ENCODE assay signal across 8 mouse cellular contexts in the genomic region with DNA sequence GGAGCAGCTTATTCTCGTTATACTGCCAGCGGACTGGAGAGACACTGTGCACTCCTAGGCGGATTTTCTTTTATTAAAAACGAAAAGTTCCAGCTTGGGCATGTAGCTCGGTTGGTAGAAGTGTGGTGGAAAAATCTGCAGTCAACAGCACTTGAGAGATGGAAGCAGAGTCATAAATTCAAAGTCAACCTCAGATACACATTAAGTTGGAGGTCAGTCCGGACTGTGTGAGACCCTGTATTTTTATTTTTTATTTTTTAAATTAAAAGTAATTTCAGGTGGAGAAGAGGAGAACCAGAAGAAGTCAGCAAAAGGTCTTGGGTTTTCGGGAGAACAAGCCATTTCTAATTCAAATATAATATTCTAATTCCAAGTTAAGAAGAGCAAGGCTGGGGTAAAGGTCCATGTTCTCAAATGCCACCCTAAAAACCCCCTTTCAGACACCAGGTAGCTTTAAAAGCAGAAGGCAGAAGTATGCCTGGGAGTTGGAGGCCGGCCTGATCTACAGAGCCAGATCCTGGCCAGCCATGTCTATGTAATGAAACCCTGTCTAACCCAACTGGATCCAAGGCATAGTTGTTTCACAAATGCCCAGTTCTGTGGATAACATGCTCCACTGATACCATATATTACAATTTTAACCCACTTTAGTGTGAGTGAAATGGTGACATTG. TPM values are rescaled to one million over a fixed set of nuclear protein-coding genes. Genes with fewer than 3 reads are reported as not detected.
DNase-seq lines count a peak whose midpoint lies in the region; ATAC-seq and TF ChIP-seq lines count a peak whose summit lies in the region.

No protein-coding gene starts in this region.

- H3K27me3 ChIP-seq in kidney, postnatal 0 days (ENCODE audit: insufficient read depth, low read length): no peaks in the 10 kb centered on the region
- no peaks in the 10 kb centered on the region; the same call in 1 of the 2 replicates for H3K27me3 ChIP-seq in hindbrain, embryonic 16.5 days (replicated peaks; ENCODE audit: control insufficient read depth, insufficient read depth, low read length)
- no peaks in the 10 kb centered on the region for H3K27me3 ChIP-seq in midbrain, postnatal 0 days (ENCODE audit: insufficient read depth, low read length)

- no peaks in the 10 kb centered on the region for H3K36me3 ChIP-seq in kidney, postnatal 0 days (ENCODE audit: insufficient read depth, low read length)
- H3K36me3 ChIP-seq in hindbrain, embryonic 16.5 days (ENCODE audit: control insufficient read depth, insufficient read depth, low read length): no peaks in the 10 kb centered on the region
- H3K36me3 ChIP-seq in midbrain, postnatal 0 days (ENCODE audit: insufficient read depth, low read length): no peaks in the 10 kb centered on the region

- no peak; the same call in 1 of the 2 replicates for ATAC-seq in kidney, postnatal 0 days (replicated peaks; ENCODE audit: low FRiP score, low read depth)
- ATAC-seq in hindbrain, embryonic 16.5 days: no peak; the same call in 1 of the 2 replicates
- peak; percentile 35 for ATAC-seq in midbrain, postnatal 0 days (ENCODE audit: low FRiP score)

- peak overlapping the region; percentile 79 for H3K9ac ChIP-seq in kidney, postnatal 0 days (ENCODE audit: low read depth, low read length)
- peak overlapping the region; percentile 86 for H3K9ac ChIP-seq in hindbrain, embryonic 16.5 days (ENCODE audit: low read depth, low read length)
- no peak overlapping the region for H3K9ac ChIP-seq in midbrain, postnatal 0 days (replicated peaks; ENCODE audit: low read length, poor library complexity, severe bottlenecking)

- peak overlapping the region; percentile 89 for H3K27ac ChIP-seq in kidney, postnatal 0 days
- H3K27ac ChIP-seq in cortical plate, adult 2 months (ENCODE audit: insufficient read depth, low read length): no peak overlapping the region
- peak overlapping the region; percentile 95 for H3K27ac ChIP-seq in hindbrain, embryonic 16.5 days (ENCODE audit: low read depth, low read length)
- peak overlapping the region; percentile 63; the same call in 1 of the 2 replicates for H3K27ac ChIP-seq in midbrain, postnatal 0 days (ENCODE audit: low read depth, low read length)

- H3K4me1 ChIP-seq in kidney, postnatal 0 days (replicated peaks; ENCODE audit: insufficient read depth, low read length): peaks cover 7% of the 10 kb centered on the region
- peaks cover 3% of the 10 kb centered on the region for H3K4me1 ChIP-seq in cortical plate, adult 2 months (ENCODE audit: control insufficient read depth, insufficient read depth, low read length)
- H3K4me1 ChIP-seq in hindbrain, embryonic 16.5 days (ENCODE audit: control insufficient read depth, insufficient read depth, low read depth, low read length): peaks cover 18% of the 10 kb centered on the region
- H3K4me1 ChIP-seq in midbrain, postnatal 0 days (ENCODE audit: insufficient read depth, low read length): peaks cover 7% of the 10 kb centered on the region

- no peaks in the 10 kb centered on the region for H3K9me3 ChIP-seq in kidney, postnatal 0 days (replicated peaks; ENCODE audit: low read length)
- no peaks in the 10 kb centered on the region for H3K9me3 ChIP-seq in hindbrain, embryonic 16.5 days (ENCODE audit: control insufficient read depth, low read length)
- H3K9me3 ChIP-seq in midbrain, postnatal 0 days (ENCODE audit: low read length): no peaks in the 10 kb centered on the region

- no peak for TF ChIP-seq POLR2A in cortical plate, adult 2 months (IDR thresholded peaks at IDR 0.05; ENCODE audit: extremely low read depth, insufficient read depth, low read length)

- H3K4me2 ChIP-seq in kidney, postnatal 0 days (ENCODE audit: low read length): peak overlapping the region; percentile 90
- H3K4me2 ChIP-seq in hindbrain, embryonic 16.5 days (ENCODE audit: low read length): peak overlapping the region; percentile 72
- peak overlapping the region; percentile 48 for H3K4me2 ChIP-seq in midbrain, postnatal 0 days (ENCODE audit: low read depth, low read length, poor library complexity, severe bottlenecking)

- no peak for DNase-seq in kidney, postnatal 0 days (ENCODE audit: low spot score)
- DNase-seq in kidney, adult 9 months: no peak
- DNase-seq in midbrain, postnatal 0 days (ENCODE audit: low spot score): no peak
- DNase-seq in urinary bladder, adult 2 months (ENCODE audit: low spot score): no peak
- no peak for DNase-seq in left cerebral cortex, adult 8-10 months (ENCODE audit: low spot score in 2 of 2)
- DNase-seq in thymus, postnatal 0 days (ENCODE audit: low spot score): no peak

- WGBS in kidney, postnatal 0 days: 25% methylated on average over 8 of the region's 8 CpGs
- 34% methylated on average over 8 of the region's 8 CpGs for WGBS in hindbrain, embryonic 16.5 days
- WGBS in midbrain, postnatal 0 days: 32% methylated on average over 8 of the region's 8 CpGs

- peak overlapping the region; percentile 77 for H3K4me3 ChIP-seq in kidney, postnatal 0 days (replicated peaks; ENCODE audit: low read depth, low read length)
- peak overlapping the region; percentile 55 for H3K4me3 ChIP-seq in cortical plate, adult 2 months (ENCODE audit: insufficient read depth, low read length)
- H3K4me3 ChIP-seq in hindbrain, embryonic 16.5 days (ENCODE audit: low read length): peak overlapping the region; percentile 69
- peak overlapping the region; percentile 91 for H3K4me3 ChIP-seq in midbrain, postnatal 0 days (ENCODE audit: low read depth, low read length)

- TF ChIP-seq CTCF in kidney, postnatal 0 days (IDR thresholded peaks at IDR 0.05; ENCODE audit: low read depth): no peak
- TF ChIP-seq CTCF in cortical plate, adult 2 months (IDR thresholded peaks at IDR 0.05; ENCODE audit: extremely low read depth, insufficient read depth, low read length): no peak
- no peak for TF ChIP-seq CTCF in midbrain, postnatal 0 days (IDR thresholded peaks at IDR 0.05)

RNA-seq across cellular contexts. Expression of a gene that starts 0.8 kb away (rescaled TPM):
- 39.6 and 40.2 TPM in 2 replicates for polyA plus RNA-seq in kidney, postnatal 0 days (2015; fragmentation: Nextera tagmentation; extraction: Ambion mirVana)
- 61.1 and 65.5 TPM in 2 replicates for polyA plus RNA-seq in cortical plate, adult 2 months (2012; rRNA removed)
- 83.0 and 86.3 TPM in 2 replicates for polyA plus RNA-seq in hindbrain, embryonic 16.5 days (2015; fragmentation: Nextera tagmentation; extraction: Ambion mirVana)
- 111 and 119 TPM in 2 replicates for total RNA-seq in midbrain, postnatal 0 days (2014; rRNA removed)
- 71.2 and 78.6 TPM in 2 replicates for polyA plus RNA-seq in midbrain, postnatal 0 days (2015; fragmentation: Nextera tagmentation; extraction: Ambion mirVana)
- polyA plus RNA-seq in urinary bladder, adult 2 months (2012; rRNA removed): 28.6 and 37.2 TPM in 2 replicates
- total RNA-seq in left cerebral cortex, adult 8-10 months (2022): 10 to 100 TPM; 77.7 to 88.8 (median 82.2) TPM
- 26.3 and 32.4 TPM in 2 replicates for polyA plus RNA-seq in thymus, postnatal 0 days (2015; fragmentation: Nextera tagmentation; extraction: Ambion mirVana)

RNA-seq across cellular contexts. Expression of a gene that starts 48.5 kb away (rescaled TPM):
- 7.0 and 7.7 TPM in 2 replicates for polyA plus RNA-seq in kidney, postnatal 0 days (2015; fragmentation: Nextera tagmentation; extraction: Ambion mirVana)
- polyA plus RNA-seq in cortical plate, adult 2 months (2012; rRNA removed): 7.7 and 9.1 TPM in 2 replicates
- 2.8 and 3.8 TPM in 2 replicates for polyA plus RNA-seq in hindbrain, embryonic 16.5 days (2015; fragmentation: Nextera tagmentation; extraction: Ambion mirVana)
- 1.4 and 2.6 TPM in 2 replicates for total RNA-seq in midbrain, postnatal 0 days (2014; rRNA removed)
- 2.6 and 2.9 TPM in 2 replicates for polyA plus RNA-seq in midbrain, postnatal 0 days (2015; fragmentation: Nextera tagmentation; extraction: Ambion mirVana)
- polyA plus RNA-seq in urinary bladder, adult 2 months (2012; rRNA removed): 10.1 and 12.2 TPM in 2 replicates
- 10 to 100 TPM in 2 of 4 experiments, 1 to 10 TPM in 2; 5.6 to 10.1 (median 8.5) TPM for total RNA-seq in left cerebral cortex, adult 8-10 months (2022)
- 10.9 and 11.6 TPM in 2 replicates for polyA plus RNA-seq in thymus, postnatal 0 days (2015; fragmentation: Nextera tagmentation; extraction: Ambion mirVana)

RNA-seq across cellular contexts. Expression of a gene that starts 57.8 kb away (rescaled TPM):
- 0.61 and 0.75 TPM in 2 replicates for polyA plus RNA-seq in kidney, postnatal 0 days (2015; fragmentation: Nextera tagmentation; extraction: Ambion mirVana)
- polyA plus RNA-seq in cortical plate, adult 2 months (2012; rRNA removed): 4.3 and 4.5 TPM in 2 replicates
- 0.46 and 0.72 TPM in 2 replicates for polyA plus RNA-seq in hindbrain, embryonic 16.5 days (2015; fragmentation: Nextera tagmentation; extraction: Ambion mirVana)
- total RNA-seq in midbrain, postnatal 0 days (2014; rRNA removed): 0.60 and 0.99 TPM in 2 replicates
- 0.20 and 0.25 TPM in 2 replicates for polyA plus RNA-seq in midbrain, postnatal 0 days (2015; fragmentation: Nextera tagmentation; extraction: Ambion mirVana)
- 17.8 and 20.4 TPM in 2 replicates for polyA plus RNA-seq in urinary bladder, adult 2 months (2012; rRNA removed)
- 1 to 10 TPM; 5.9 to 8.1 (median 7.3) TPM for total RNA-seq in left cerebral cortex, adult 8-10 months (2022)
- polyA plus RNA-seq in thymus, postnatal 0 days (2015; fragmentation: Nextera tagmentation; extraction: Ambion mirVana): 0.58 and 0.83 TPM in 2 replicates

RNA-seq across cellular contexts. Expression of a gene that starts 58.0 kb away (rescaled TPM):
- polyA plus RNA-seq in kidney, postnatal 0 days (2015; fragmentation: Nextera tagmentation; extraction: Ambion mirVana): 14.1 and 16.6 TPM in 2 replicates
- polyA plus RNA-seq in cortical plate, adult 2 months (2012; rRNA removed): 4.2 and 4.6 TPM in 2 replicates
- polyA plus RNA-seq in hindbrain, embryonic 16.5 days (2015; fragmentation: Nextera tagmentation; extraction: Ambion mirVana): 5.4 and 7.6 TPM in 2 replicates
- total RNA-seq in midbrain, postnatal 0 days (2014; rRNA removed): 4.7 and 8.7 TPM in 2 replicates
- polyA plus RNA-seq in midbrain, postnatal 0 days (2015; fragmentation: Nextera tagmentation; extraction: Ambion mirVana): 6.6 and 7.9 TPM in 2 replicates
- 17.5 and 18.3 TPM in 2 replicates for polyA plus RNA-seq in urinary bladder, adult 2 months (2012; rRNA removed)
- total RNA-seq in left cerebral cortex, adult 8-10 months (2022): 1 to 10 TPM; 3.3 to 3.9 (median 3.7) TPM
- polyA plus RNA-seq in thymus, postnatal 0 days (2015; fragmentation: Nextera tagmentation; extraction: Ambion mirVana): 18.6 and 21.8 TPM in 2 replicates
